Mouse (Mus musculus) Patski (cell line): Measurements from ENCODE around the gene Plekhd1. TPM values are rescaled to one million over a fixed set of nuclear protein-coding genes. Genes with fewer than 3 reads are reported as not detected.

ENCODE experiments used
- ATAC-seq: fragments of 100-300 bp; one replicate; pipeline ENCODE4 v1.8.0; 2021
- CTCF ChIA-PET: fragments of 350-600 bp; sonication (Branson Sonifier 250); formaldehyde crosslinking; loops from one replicate; lab custom pipeline; 2022; ENCODE audit warnings: inconsistent platforms; lab: Charles Lee
- POLR2A ChIA-PET: fragments of 350-600 bp; sonication (Branson Sonifier 250); formaldehyde crosslinking; loops from one replicate; lab custom pipeline; 2022; ENCODE audit warnings: antibody characterized with exemption, inconsistent platforms; lab: Charles Lee
- DNase-seq: peaks from one replicate; pipeline ENCODE4 v3.0.0-alpha.2; 2011; ENCODE audit warnings: low read depth, low spot score
- H3K27me3 ChIP-seq: fragments of 371-371 bp; one replicate; pipeline ENCODE4 v1.5.1; 2021
- CTCF ChIP-seq: fragments of 100-300 bp; IDR thresholded peaks from one replicate; pipeline ENCODE4 v1.5.1; 2021
- in situ Hi-C: fragments of 300-500 bp; cut with MboI; formaldehyde crosslinking; loops from 3 replicates; pipeline ENCODE4 v1.11.1; 2018; ENCODE audit warnings: low pct_unique_long_range_greater_than_20kb, mixed read lengths
- polyA plus RNA-seq: library from polyadenylated mRNA; unstranded; gene quantifications from one replicate; pipeline ENCODE4 v1.2.3, GENCODE M21; 2021

Plekhd1 gene
- polyA plus RNA-seq, 1 experiment from 2014 or later: not detected

DNA sequence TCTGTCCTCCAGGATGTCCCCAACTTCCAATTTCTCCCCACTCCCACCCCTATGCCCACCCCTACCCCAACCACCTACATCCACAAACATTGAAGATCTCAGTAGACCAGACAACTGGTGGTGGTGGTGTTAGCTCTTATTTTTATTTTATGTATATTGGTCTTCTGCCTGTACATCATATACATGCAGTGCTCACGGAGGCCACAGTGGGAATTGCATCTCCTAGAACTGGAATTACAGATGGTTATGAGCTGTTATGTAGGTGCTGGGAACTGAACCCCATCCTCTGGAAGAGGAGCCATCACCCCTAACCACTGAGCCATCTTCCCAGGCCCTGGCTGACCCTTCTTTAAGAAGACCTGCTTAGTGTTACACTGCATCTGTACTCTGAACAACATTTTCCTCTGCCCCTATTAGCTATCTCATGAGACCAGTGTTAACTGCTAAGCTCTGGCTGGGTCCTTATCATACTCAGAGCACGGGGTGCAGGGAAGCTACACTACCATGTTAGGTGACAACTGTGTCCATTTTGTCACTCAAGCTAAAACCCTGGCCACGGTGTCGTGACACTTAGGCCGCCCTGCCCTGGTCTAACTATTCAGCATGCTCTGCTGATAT, 6.2 kb downstream of the Plekhd1 start:
- DNase-seq: no peak
- in situ Hi-C loops: no loop called here
- H3K27me3 ChIP-seq: no peaks in the 10 kb centered on the region
- ChIA-PET CTCF (no interaction called here), POLR2A (no interaction called here)
- TF ChIP-seq CTCF: no peak
- ATAC-seq: no peak

DNA sequence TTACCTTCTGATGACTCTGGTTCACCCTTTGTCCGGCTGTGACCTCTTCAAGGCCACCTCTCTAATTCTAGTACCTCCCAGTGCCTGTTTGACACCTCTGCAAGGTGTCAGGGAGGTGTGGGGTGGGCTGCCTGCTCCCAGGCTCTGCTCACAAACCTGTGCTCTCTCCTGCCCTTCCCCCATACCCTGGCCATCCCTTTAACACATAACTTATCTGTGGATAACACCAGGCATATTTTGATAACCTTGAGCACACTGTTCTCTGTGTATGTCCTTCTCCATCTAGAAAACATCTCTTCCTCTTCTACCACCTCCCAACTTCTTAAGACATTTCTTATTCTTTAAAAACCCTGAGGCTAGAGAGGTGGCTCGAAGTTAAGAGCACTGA, 6.7 kb downstream of the Plekhd1 start:
- CTCF ChIA-PET: interaction anchor here (1.1 kb wide), 1 partner anchor 11 kb away, joined by 3 read pairs; no protein-coding TSS in a partner anchor
- POLR2A ChIA-PET: no interaction called here
- ATAC-seq (no peak), DNase-seq (no peak)
- no peak for TF ChIP-seq CTCF
- no peaks in the 10 kb centered on the region for H3K27me3 ChIP-seq
- in situ Hi-C loops: no loop called here

GRCm38 (mm10) chr12:80701332-80701731, 8.9 kb downstream of the Plekhd1 start:
- no peaks in the 10 kb centered on the region for H3K27me3 ChIP-seq
- in situ Hi-C loops: no loop called here
- TF ChIP-seq CTCF: no peak
- ChIA-PET CTCF (no interaction called here), POLR2A (interaction anchor here (1.1 kb wide), 1 partner anchor 15 kb away, joined by 3 read pairs; no protein-coding TSS in a partner anchor)
- no peak for DNase-seq
- no peak for ATAC-seq

DNA sequence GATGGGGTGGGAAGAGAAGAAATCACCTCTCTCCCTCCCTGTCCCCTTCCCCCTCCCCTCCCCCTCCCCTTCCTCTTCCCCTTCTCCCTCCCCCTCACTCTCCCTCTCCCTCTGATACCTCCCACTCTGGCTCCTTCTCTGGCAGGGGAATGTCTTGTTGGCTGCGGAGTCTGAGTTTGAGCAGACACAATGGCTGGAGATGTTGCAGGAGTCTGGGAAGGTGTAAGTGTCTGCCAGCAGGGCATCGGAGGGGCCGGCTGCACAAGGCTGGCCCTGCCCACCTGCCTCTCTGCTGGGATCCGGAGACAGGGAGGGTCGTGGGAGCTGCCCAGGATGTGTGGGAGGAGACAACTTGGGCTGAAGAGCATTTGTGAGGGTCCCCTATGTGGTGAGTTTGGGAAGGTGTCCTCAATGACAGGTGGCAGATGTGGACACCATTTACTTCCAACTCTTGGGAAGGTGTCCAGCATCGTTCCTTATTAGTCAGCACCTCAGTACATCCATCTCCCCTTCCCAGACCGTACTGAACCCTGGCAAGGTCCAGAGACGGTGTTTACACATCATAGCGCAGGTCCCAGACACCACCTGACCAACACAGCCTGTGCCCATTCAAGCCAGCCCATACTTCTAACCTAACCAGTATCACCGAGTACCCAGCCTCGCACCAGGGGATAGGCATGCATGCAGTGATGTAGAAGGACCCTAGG, 14.0 kb downstream of the Plekhd1 start:
- no peak for TF ChIP-seq CTCF
- in situ Hi-C loops: no loop called here
- ChIA-PET CTCF (no interaction called here), POLR2A (interaction anchor here (1.3 to 1.4 kb wide), 2 partner anchors 9 to 11 kb away, joined by 3 read pairs; no protein-coding TSS in a partner anchor)
- DNase-seq (no peak), ATAC-seq (no peak)
- peaks cover 3% of the 10 kb centered on the region for H3K27me3 ChIP-seq

GRCm38 (mm10) chr12:80706915-80707604, 14.7 kb downstream of the Plekhd1 start:
- in situ Hi-C loops: no loop called here
- DNase-seq (no peak), ATAC-seq (no peak)
- no peak for TF ChIP-seq CTCF
- peaks cover 3% of the 10 kb centered on the region for H3K27me3 ChIP-seq
- ChIA-PET CTCF (interaction anchor here (0.9 kb wide), 2 partner anchors 34 to 35 kb away, joined by 3 read pairs; no protein-coding TSS in a partner anchor), POLR2A (interaction anchor here (1.3 to 1.4 kb wide), 2 partner anchors 8 to 12 kb away, joined by 3 read pairs; no protein-coding TSS in a partner anchor)

GRCm38 (mm10) chr12:80715915-80716314, 23.5 kb downstream of the Plekhd1 start:
- POLR2A ChIA-PET: interaction anchor here (0.7 to 0.9 kb wide), 2 partner anchors 9 to 13 kb away, joined by 3 read pairs; no protein-coding TSS in a partner anchor
- CTCF ChIA-PET: interaction anchor here (2.0 kb wide), 1 partner anchor 9 kb away, joined by 5 read pairs; no protein-coding TSS in a partner anchor
- in situ Hi-C loops: no loop called here
- DNase-seq: no peak
- H3K27me3 ChIP-seq: no peaks in the 10 kb centered on the region
- TF ChIP-seq CTCF: no peak
- no peak for ATAC-seq

- CTCF ChIA-PET: interaction anchor here (1.3 kb wide), 1 partner anchor 46 kb away, joined by 4 read pairs; no protein-coding TSS in a partner anchor
- POLR2A ChIA-PET: interaction anchor here (1.1 kb wide), 1 partner anchor 23 kb away, joined by 5 read pairs; no protein-coding TSS in a partner anchor
- no peak for ATAC-seq
- no peak for TF ChIP-seq CTCF
- no peaks in the 10 kb centered on the region for H3K27me3 ChIP-seq
- in situ Hi-C loops: no loop called here
- no peak for DNase-seq
These were observed 26.8 kb downstream of the Plekhd1 start for GRCm38 (mm10) chr12:80719141-80719540.

- ATAC-seq (no peak), DNase-seq (no peak)
- in situ Hi-C loops: no loop called here
- H3K27me3 ChIP-seq: no peaks in the 10 kb centered on the region
- POLR2A ChIA-PET: no interaction called here
- CTCF ChIA-PET: no interaction called here
- TF ChIP-seq CTCF: no peak
These were observed 28.1 kb downstream of the Plekhd1 start for GRCm38 (mm10) chr12:80720507-80720906.

DNA sequence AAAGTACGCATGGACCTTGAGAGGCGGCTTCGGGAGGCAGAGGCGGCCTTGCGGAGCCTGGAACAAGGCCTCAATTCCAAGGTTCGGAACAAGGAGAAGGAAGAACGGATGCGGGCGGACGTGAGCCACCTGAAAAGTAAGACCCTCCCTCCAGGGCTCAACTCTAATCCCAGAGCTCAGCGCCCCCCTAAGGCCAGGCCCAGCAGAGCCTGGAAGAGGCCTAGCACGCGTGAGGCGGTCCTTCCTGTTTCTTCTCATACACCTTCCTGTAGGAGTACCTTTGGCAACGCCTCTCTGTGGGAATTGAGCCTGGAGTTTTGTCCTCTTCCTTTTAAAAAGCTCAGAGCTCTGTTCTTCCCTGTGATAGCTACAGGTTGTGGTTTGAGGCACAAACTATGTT, 29.1 kb downstream of the Plekhd1 start:
- in situ Hi-C loops: no loop called here
- no peak for ATAC-seq
- H3K27me3 ChIP-seq: no peaks in the 10 kb centered on the region
- POLR2A ChIA-PET: no interaction called here
- DNase-seq: no peak
- CTCF ChIA-PET: no interaction called here
- no peak for TF ChIP-seq CTCF

GRCm38 (mm10) chr12:80724853-80725559, 32.6 kb downstream of the Plekhd1 start:
- in situ Hi-C loops: loop anchor here (5.0 kb wide), 1 partner anchor 37 kb away; the partner anchor contains the start of gene Ccdc177
- ChIA-PET POLR2A (no interaction called here), CTCF (interaction anchor here (0.7 to 1.6 kb wide), 3 partner anchors 9 to 52 kb away, joined by 3 to 7 read pairs (median 5); no protein-coding TSS in a partner anchor)
- no peaks in the 10 kb centered on the region for H3K27me3 ChIP-seq
- DNase-seq: peak; percentile 49
- peak; percentile 95 for TF ChIP-seq CTCF
- peak; percentile 52 for ATAC-seq
